Mouse (Mus musculus) hematopoietic stem cell, adult 5-6 weeks (primary cell): ENCODE measurements at regions not wholly inside any gene's neighbourhood (a gene's known extent, or its start where the extent isn't known, plus 50 kb on each side); places are given as distances from the start of the nearest gene placed in this dataset.

ENCODE experiments used
- ATAC-seq, 2 experiments: fragments of 125-278 bp in 1 of 2; replicated peaks in 1 of 2; 2 replicates each; pipeline ENCODE4 v1.8.0; 2016 to 2017; ENCODE audit warnings: inconsistent platforms in 2 of 2, mild to moderate bottlenecking in 2 of 2, moderate number of reproducible peaks in 2 of 2, low read depth in 1 of 2, moderate TSS enrichment in 1 of 2; ENCODE audit not compliant: low FRiP score in 2 of 2, poor library complexity in 2 of 2, severe bottlenecking in 2 of 2, insufficient read depth in 1 of 2, low TSS enrichment in 1 of 2

- no peak for ATAC-seq
These were observed 2310.3 kb upstream of the Lrrc6 start for GRCm38 (mm10) chr15:68811041-68811440.

GRCm38 (mm10) chr15:68810593-68810992 lies 2309.9 kb upstream of the Lrrc6 start:
- no peak for ATAC-seq

GRCm38 (mm10) chr15:68808175-68808574 lies 2307.5 kb upstream of the Lrrc6 start:
- ATAC-seq: no peak

GRCm38 (mm10) chr15:68804254-68804653 lies 2303.5 kb upstream of the Lrrc6 start:
- ATAC-seq: no peak

- ATAC-seq: no peak
These were observed 2301.1 kb upstream of the Lrrc6 start for GRCm38 (mm10) chr15:68801763-68802162.

- no peak for ATAC-seq
These were observed 2296.7 kb upstream of the Lrrc6 start for GRCm38 (mm10) chr15:68797406-68797805.

GRCm38 (mm10) chr15:68795239-68795960 lies 2294.7 kb upstream of the Lrrc6 start:
- ATAC-seq: no peak

GRCm38 (mm10) chr15:68759948-68760347 lies 2259.2 kb upstream of the Lrrc6 start:
- no peak for ATAC-seq

- ATAC-seq: no peak
These were observed 2254.5 kb upstream of the Lrrc6 start for GRCm38 (mm10) chr15:68755255-68755654.

- ATAC-seq: no peak
These were observed 2254.1 kb upstream of the Lrrc6 start for GRCm38 (mm10) chr15:68754834-68755233.

GRCm38 (mm10) chr15:68739344-68739743 lies 2238.6 kb upstream of the Lrrc6 start:
- ATAC-seq: no peak

- ATAC-seq: no peak
These were observed 2220.5 kb upstream of the Lrrc6 start for GRCm38 (mm10) chr15:68721250-68721649.

- ATAC-seq: no peak
These were observed 2218.8 kb upstream of the Lrrc6 start for GRCm38 (mm10) chr15:68719486-68719885.

GRCm38 (mm10) chr15:68714337-68714736 lies 2213.6 kb upstream of the Lrrc6 start:
- ATAC-seq: no peak

GRCm38 (mm10) chr15:68707306-68707705 lies 2206.6 kb upstream of the Lrrc6 start:
- no peak for ATAC-seq

- ATAC-seq: no peak
These were observed 2194.4 kb upstream of the Lrrc6 start for GRCm38 (mm10) chr15:68695041-68695650.

- ATAC-seq: no peak
These were observed 2166.8 kb upstream of the Lrrc6 start for GRCm38 (mm10) chr15:68667462-68667861.

GRCm38 (mm10) chr15:68665331-68665730 lies 2164.6 kb upstream of the Lrrc6 start:
- no peak for ATAC-seq

- ATAC-seq: no peak
These were observed 2156.0 kb upstream of the Lrrc6 start for GRCm38 (mm10) chr15:68656722-68657121.
